In genomic region chr7:126636733-126637520, GRCm38 (mm10) we compare ENCODE assay signal across 10 mouse cellular contexts. TPM values are rescaled to one million over a fixed set of nuclear protein-coding genes. Genes with fewer than 3 reads are reported as not detected.
DNase-seq lines count a peak whose midpoint lies in the region; ATAC-seq and TF ChIP-seq lines count a peak whose summit lies in the region.
"Had no signal": no experiment of that assay in that cellular context is flagged by ENCODE, and none has a peak within 500 bp of the region (broad histone marks: within the 10 kb centered on the region; RNA-seq: fewer than 3 reads in every experiment).

No protein-coding gene starts in this region.

- H3K4me2 ChIP-seq in stomach, postnatal 0 days (replicated peaks; ENCODE audit: low read depth) = no peak overlapping the region
- no peak overlapping the region for H3K4me2 ChIP-seq in forebrain, embryonic 11.5 days (ENCODE audit: low read depth, low read length, severe bottlenecking)

- H3K4me1 ChIP-seq in E14TG2a.4 (replicated peaks; ENCODE audit: low read depth, low read length) = peaks cover 38% of the 10 kb centered on the region
- H3K4me1 ChIP-seq in stomach, postnatal 0 days (replicated peaks; ENCODE audit: control insufficient read depth, insufficient read depth) = no peaks in the 10 kb centered on the region
- no peaks in the 10 kb centered on the region for H3K4me1 ChIP-seq in forebrain, embryonic 11.5 days (replicated peaks; ENCODE audit: control insufficient read depth, insufficient read depth, low read length)

- ATAC-seq in stomach, postnatal 0 days (ENCODE audit: low FRiP score, low TSS enrichment) = peak; percentile 75
- no peak for ATAC-seq in forebrain, embryonic 11.5 days (replicated peaks; ENCODE audit: low FRiP score)

- no peaks in the 10 kb centered on the region for H3K36me3 ChIP-seq in E14TG2a.4 (ENCODE audit: insufficient read depth, low read length)
- no peaks in the 10 kb centered on the region for H3K36me3 ChIP-seq in stomach, postnatal 0 days (ENCODE audit: control insufficient read depth, insufficient read depth, low read length)
- no peaks in the 10 kb centered on the region for H3K36me3 ChIP-seq in forebrain, embryonic 11.5 days (ENCODE audit: control insufficient read depth, insufficient read depth, low read length)

- no peak overlapping the region for H3K4me3 ChIP-seq in E14TG2a.4 (replicated peaks; ENCODE audit: low read length)
- H3K4me3 ChIP-seq in stomach, postnatal 0 days (ENCODE audit: low read depth, low read length) = no peak overlapping the region
- H3K4me3 ChIP-seq in forebrain, embryonic 11.5 days (ENCODE audit: low read depth, low read length) = no peak overlapping the region
- H3K4me3 ChIP-seq: myocyte had no signal

- peak; percentile 25 to 44 for DNase-seq in layer of hippocampus, postnatal 10 days (ENCODE audit: low spot score in 2 of 2)
- DNase-seq in layer of hippocampus, adult 8-10 months (ENCODE audit: low spot score in 2 of 2) = no peak
- DNase-seq in adipocyte (ENCODE audit: low spot score) = peak; percentile 70
- peak; percentile 82 for DNase-seq in induced T-regulatory cell, adult 2 months (ENCODE audit: low read depth)
- peak; percentile 75 to 85 for DNase-seq in lung, adult 18-20 months
- DNase-seq in stomach, postnatal 0 days (ENCODE audit: low spot score) = peak; percentile 44
- DNase-seq in forebrain, embryonic 11.5 days (ENCODE audit: low spot score) = no peak

- no peak overlapping the region for H3K27ac ChIP-seq in stomach, postnatal 0 days (replicated peaks)
- H3K27ac ChIP-seq in forebrain, embryonic 11.5 days (ENCODE audit: low read depth, low read length) = no peak overlapping the region

- no peaks in the 10 kb centered on the region for H3K27me3 ChIP-seq in E14TG2a.4 (ENCODE audit: insufficient read depth, low read length)
- H3K27me3 ChIP-seq in stomach, postnatal 0 days (ENCODE audit: control insufficient read depth, insufficient read depth, low read length) = no peaks in the 10 kb centered on the region
- H3K27me3 ChIP-seq in forebrain, embryonic 11.5 days (ENCODE audit: control insufficient read depth, insufficient read depth, low read length) = no peaks in the 10 kb centered on the region

- H3K9ac ChIP-seq in stomach, postnatal 0 days (ENCODE audit: low read length) = no peak overlapping the region
- no peak overlapping the region for H3K9ac ChIP-seq in forebrain, embryonic 11.5 days (ENCODE audit: low read length)

- 11% methylated on average over 4 of the region's 4 CpGs for WGBS in stomach, postnatal 0 days
- WGBS in forebrain, embryonic 11.5 days = 21% methylated on average over 4 of the region's 4 CpGs

- no peaks in the 10 kb centered on the region for H3K9me3 ChIP-seq in E14TG2a.4 (ENCODE audit: low read length)
- no peaks in the 10 kb centered on the region for H3K9me3 ChIP-seq in stomach, postnatal 0 days (ENCODE audit: control insufficient read depth, low read length)
- no peaks in the 10 kb centered on the region for H3K9me3 ChIP-seq in forebrain, embryonic 11.5 days (ENCODE audit: control insufficient read depth, low read length)

- peak; percentile 75 for TF ChIP-seq CTCF in E14TG2a.4 (conservative IDR thresholded peaks at IDR 0.05; ENCODE audit: low read length)
- peak; percentile 93 for TF ChIP-seq CTCF in stomach, postnatal 0 days (IDR thresholded peaks at IDR 0.05; ENCODE audit: low read depth)

- TF ChIP-seq EP300 in stomach, postnatal 0 days (optimal IDR thresholded peaks at IDR 0.05) = no peak

RNA-seq across cellular contexts. Expression of gene Nupr1, which starts 6.3 kb away (rescaled TPM):
- 1 to 10 TPM; 2.9 to 5.5 TPM for total RNA-seq in layer of hippocampus, postnatal 10 days (2021)
- 10 to 100 TPM; 10.4 to 15.3 (median 13.2) TPM for total RNA-seq in layer of hippocampus, adult 8-10 months (2022)
- 140 and 182 TPM in 2 replicates for polyA plus RNA-seq in stomach, postnatal 0 days (2015; fragmentation: Nextera tagmentation; extraction: Ambion mirVana)
- polyA plus RNA-seq in forebrain, embryonic 11.5 days (2014; fragmentation: Nextera tagmentation; extraction: Ambion mirVana) = 1.6 and 3.2 TPM in 2 replicates

RNA-seq across cellular contexts. Expression of gene Sgf29, which starts 12.2 kb away (rescaled TPM):
- 10 to 100 TPM; 27.1 to 36.3 TPM for total RNA-seq in layer of hippocampus, postnatal 10 days (2021)
- 10 to 100 TPM; 21.7 to 34.8 (median 33.7) TPM for total RNA-seq in layer of hippocampus, adult 8-10 months (2022)
- 28.6 and 28.9 TPM in 2 replicates for polyA plus RNA-seq in stomach, postnatal 0 days (2015; fragmentation: Nextera tagmentation; extraction: Ambion mirVana)
- polyA plus RNA-seq in forebrain, embryonic 11.5 days (2014; fragmentation: Nextera tagmentation; extraction: Ambion mirVana) = 53.6 and 72.3 TPM in 2 replicates

RNA-seq across cellular contexts. Expression of gene Sult1a1, which starts 39.3 kb away (rescaled TPM):
- total RNA-seq in layer of hippocampus, postnatal 10 days (2021) = 1 to 10 TPM; 3.8 to 5.3 TPM
- 10 to 100 TPM in 1 of 4 experiments, 1 to 10 TPM in 3; 6.6 to 13.0 (median 8.6) TPM for total RNA-seq in layer of hippocampus, adult 8-10 months (2022)
- 10.9 and 12.4 TPM in 2 replicates for polyA plus RNA-seq in stomach, postnatal 0 days (2015; fragmentation: Nextera tagmentation; extraction: Ambion mirVana)
- polyA plus RNA-seq in forebrain, embryonic 11.5 days (2014; fragmentation: Nextera tagmentation; extraction: Ambion mirVana) = 0.21 and 0.52 TPM in 2 replicates
- polyA plus RNA-seq: myocyte had no signal

RNA-seq across cellular contexts. Expression of gene Il27, which starts 42.2 kb away (rescaled TPM):
- not detected for total RNA-seq in layer of hippocampus, postnatal 10 days (2021)
- total RNA-seq in layer of hippocampus, adult 8-10 months (2022) = not detected
- polyA plus RNA-seq in stomach, postnatal 0 days (2015; fragmentation: Nextera tagmentation; extraction: Ambion mirVana) = 0.10 and 0.13 TPM in 2 replicates
- not detected in 2 replicates for polyA plus RNA-seq in forebrain, embryonic 11.5 days (2014; fragmentation: Nextera tagmentation; extraction: Ambion mirVana)
- polyA plus RNA-seq: frontal cortex, adult 2 months; myocyte had no signal

RNA-seq across cellular contexts. Expression of gene Cln3, which starts 51.3 kb away (rescaled TPM):
- 10 to 100 TPM; 20.8 to 23.2 TPM for total RNA-seq in layer of hippocampus, postnatal 10 days (2021)
- total RNA-seq in layer of hippocampus, adult 8-10 months (2022) = 10 to 100 TPM; 31.7 to 46.5 (median 42.0) TPM
- polyA plus RNA-seq in stomach, postnatal 0 days (2015; fragmentation: Nextera tagmentation; extraction: Ambion mirVana) = 17.2 and 17.7 TPM in 2 replicates
- 22.8 and 23.0 TPM in 2 replicates for polyA plus RNA-seq in forebrain, embryonic 11.5 days (2014; fragmentation: Nextera tagmentation; extraction: Ambion mirVana)

Comparison
In these comparisons a context has a peak if more than half of its experiments do, and no peak if none do; other contexts are left out.
1. DNase-seq: peak in layer of hippocampus, postnatal 10 days (2 of 2), adipocyte (single experiment), induced T-regulatory cell, adult 2 months (single experiment), lung, adult 18-20 months (2 of 2) and stomach, postnatal 0 days (single experiment); none in layer of hippocampus, adult 8-10 months (0 of 2) and forebrain, embryonic 11.5 days (single experiment).